Mouse (Mus musculus): ENCODE results near the gene Asap3.
A peak's percentile ranks its signal among the peaks of the same experiment; 100 is the strongest.

- no peak for TF ChIP-seq POLR2A (IDR thresholded peaks at IDR 0.05; ENCODE audit: extremely low read depth, insufficient read depth, low read length)
- peak; percentile 93 for TF ChIP-seq CTCF (IDR thresholded peaks at IDR 0.05; ENCODE audit: low read depth, low read length)
Observed at GRCm38 (mm10) chr4:136179998-136180397, 26.2 kb upstream of the Asap3 start.

All from liver, adult 2 months (tissue).